Mouse (Mus musculus) cerebellum, adult 2 months (tissue): ENCODE data around the gene Usp2.

Source experiments
- CTCF ChIP-seq: fragments of 200-500 bp; IDR thresholded peaks from 2 replicates; pipeline ENCODE4 v1.5.1; 2011; ENCODE audit warnings: low read depth, mild to moderate bottlenecking, control low read depth, low read length, moderate library complexity, borderline replicate concordance; ENCODE audit not compliant: insufficient read depth
- POLR2A ChIP-seq: fragments of 200-500 bp; IDR thresholded peaks from 2 replicates; pipeline ENCODE4 v1.6.1; 2011; ENCODE audit warnings: low read length, control low read depth, borderline replicate concordance; ENCODE audit not compliant: insufficient read depth

- no peak for TF ChIP-seq CTCF
- no peak for TF ChIP-seq POLR2A
Measured at GRCm38 (mm10) chr9:44029580-44030236, 37.1 kb upstream of the Usp2 start.
